Mouse (Mus musculus): ENCODE measurements around the gene Clybl.

DNA sequence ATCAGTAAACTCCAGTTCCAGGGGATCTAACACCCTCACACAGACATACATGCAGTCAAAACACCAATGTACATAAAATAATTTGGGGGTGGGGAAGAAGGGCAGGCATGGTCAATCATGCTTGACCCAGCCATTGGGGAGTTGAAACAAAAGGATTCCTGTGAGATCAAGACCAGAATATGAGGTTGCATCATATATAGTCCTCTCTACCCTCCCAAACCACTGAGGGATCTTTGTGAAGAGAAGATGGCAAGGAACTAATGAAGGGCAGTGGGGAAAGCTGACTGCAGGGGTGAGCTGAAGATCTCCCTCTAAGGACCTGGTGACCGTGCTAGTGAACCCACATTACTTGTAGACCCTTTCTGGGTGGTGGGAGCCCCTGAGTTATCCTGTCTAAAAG is 20.6 kb upstream of the Clybl start:
- TF ChIP-seq CTCF (IDR thresholded peaks at IDR 0.05; ENCODE audit: borderline replicate concordance, extremely low read depth, insufficient read depth, insufficient read length) (no peak), POLR2A (IDR thresholded peaks at IDR 0.05; ENCODE audit: borderline replicate concordance, extremely low read depth, insufficient read depth, insufficient read length, poor library complexity, severe bottlenecking) (no peak)

Measured in brain, embryonic 14.5 days (tissue).